Mouse (Mus musculus) liver, adult (tissue): ENCODE data around the gene Gfod1.
A peak's percentile ranks its signal among the peaks of the same experiment; 100 is the strongest.

Source experiments
- GATA4 ChIP-seq: IDR thresholded peaks from 2 replicates; pipeline ENCODE4 v1.6.1; 2014; ENCODE audit warnings: mild to moderate bottlenecking, low read length; ENCODE audit not compliant: insufficient replicate concordance

The Gfod1 gene

DNA sequence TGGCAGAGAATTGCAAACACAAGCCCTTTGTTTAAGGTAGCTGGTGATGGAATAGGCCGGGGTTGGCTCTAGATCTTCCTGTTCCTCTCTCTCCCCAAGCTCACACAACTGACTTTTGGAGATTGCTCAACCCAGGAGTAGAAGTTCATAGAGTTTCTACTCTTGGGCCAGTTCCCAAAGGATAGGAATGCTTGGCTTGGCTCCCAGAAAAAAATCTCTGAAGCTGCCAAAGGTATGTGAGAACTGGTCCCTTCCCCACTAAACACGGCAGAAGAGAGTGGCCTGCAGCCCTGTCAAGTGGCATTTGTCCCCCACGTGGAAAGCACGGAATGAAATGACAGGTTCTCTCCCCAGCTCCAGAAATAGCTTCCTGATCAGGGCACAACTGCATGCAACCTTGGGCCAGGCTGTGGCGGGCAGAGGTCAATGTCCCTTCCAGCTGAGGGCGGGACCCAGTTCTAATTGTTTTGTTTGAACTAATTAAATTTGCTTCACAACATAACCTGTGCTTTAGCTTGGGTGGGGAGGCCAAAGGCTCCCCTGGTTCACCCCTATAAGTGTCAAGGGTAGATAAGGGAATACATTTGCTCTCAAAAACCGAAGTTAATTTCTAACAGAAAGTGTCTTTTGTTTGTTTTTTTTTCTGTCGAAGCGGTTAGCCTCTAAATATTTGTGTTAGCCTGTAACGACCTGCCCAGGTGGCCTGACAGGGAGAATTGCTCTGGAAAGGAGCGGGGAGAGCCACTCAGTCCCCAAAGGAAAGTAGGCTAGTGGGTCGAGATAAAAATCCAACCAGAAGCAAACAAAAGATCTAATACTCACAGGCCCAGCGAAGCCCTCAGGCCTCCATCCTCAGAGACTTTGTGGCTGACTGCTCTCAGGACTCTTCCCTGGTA, 71.8 kb downstream of the Gfod1 start:
- TF ChIP-seq GATA4, result 0 out of 2 replicates have a peak, but pooled peaks have one; percentile 6

DNA sequence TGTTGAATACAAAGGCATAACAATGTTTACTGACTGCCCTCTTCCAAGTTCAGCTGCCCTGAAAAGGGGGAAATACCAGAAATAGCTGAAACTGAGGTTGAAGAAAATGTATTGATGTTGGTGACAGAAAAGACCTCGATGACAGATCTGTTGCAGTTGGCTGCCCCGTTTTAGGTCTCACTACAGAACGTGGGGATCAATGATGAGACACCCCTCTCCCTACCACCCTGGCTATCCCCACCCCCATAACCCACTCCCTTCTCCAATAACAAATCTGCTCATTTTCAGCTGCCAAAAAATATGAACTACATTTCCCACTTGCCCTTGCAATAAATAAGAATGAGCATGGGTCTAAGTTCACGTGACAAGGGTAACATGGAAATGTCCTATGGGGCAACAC, 73.1 kb downstream of the Gfod1 start:
- no peak for TF ChIP-seq GATA4

DNA sequence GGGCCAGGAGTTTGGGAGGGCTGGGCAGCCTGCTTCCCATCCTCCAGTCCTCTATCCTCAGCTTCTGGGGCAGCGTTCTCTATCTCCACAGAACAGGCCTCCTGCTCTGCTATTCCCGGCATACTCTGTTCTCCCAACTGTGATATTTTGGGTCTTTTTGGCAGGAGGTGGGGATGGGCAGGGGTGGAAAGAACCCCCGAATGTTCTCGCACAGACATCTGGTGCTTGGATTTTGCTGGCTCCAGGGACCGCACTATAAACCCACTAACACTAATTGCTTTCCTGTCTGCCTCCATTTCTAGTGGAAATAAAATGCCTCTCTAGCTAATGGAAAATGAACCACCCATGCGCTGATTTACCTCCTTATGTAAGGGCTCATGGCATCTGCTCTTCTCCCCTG, 73.7 kb downstream of the Gfod1 start:
- TF ChIP-seq GATA4, result no peak

DNA sequence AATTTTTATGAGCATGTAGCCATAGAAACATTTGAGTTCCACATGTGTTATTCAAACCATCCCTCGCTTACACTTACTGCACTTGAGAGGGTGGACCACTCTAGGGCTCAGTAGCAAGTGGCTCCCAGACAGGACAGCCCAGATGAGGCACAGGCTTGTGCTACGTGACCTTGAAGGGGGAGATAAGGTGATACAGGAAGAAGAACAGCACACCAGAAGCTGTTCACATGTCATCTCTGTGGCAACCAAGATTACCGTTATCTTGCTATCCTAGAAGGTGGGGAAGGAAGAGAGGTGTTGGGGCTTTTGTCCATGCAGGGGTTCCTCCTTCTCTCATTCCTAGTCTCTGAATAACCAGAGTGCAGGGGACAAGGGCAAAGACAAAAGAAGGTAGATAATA, 74.2 kb downstream of the Gfod1 start:
- no peak for TF ChIP-seq GATA4

DNA sequence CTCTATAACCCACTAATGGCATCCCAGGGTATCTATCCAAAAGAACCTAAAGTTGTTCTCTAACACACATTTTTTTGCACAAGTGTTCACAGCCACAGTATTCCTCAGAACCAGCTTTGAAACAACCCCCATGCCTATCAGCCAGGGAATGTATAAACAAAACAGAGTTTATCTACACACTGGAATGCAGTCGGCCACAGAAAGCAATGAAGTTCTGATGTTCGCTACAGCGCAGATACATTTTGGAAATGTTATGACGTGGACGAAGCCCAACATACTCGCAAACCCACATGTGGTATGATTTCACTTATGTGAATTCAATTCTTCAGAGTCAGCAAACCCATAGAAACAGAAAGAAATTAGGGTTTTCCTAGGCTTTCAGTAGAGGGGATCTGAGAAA, 75.8 kb downstream of the Gfod1 start:
- no peak for TF ChIP-seq GATA4

DNA sequence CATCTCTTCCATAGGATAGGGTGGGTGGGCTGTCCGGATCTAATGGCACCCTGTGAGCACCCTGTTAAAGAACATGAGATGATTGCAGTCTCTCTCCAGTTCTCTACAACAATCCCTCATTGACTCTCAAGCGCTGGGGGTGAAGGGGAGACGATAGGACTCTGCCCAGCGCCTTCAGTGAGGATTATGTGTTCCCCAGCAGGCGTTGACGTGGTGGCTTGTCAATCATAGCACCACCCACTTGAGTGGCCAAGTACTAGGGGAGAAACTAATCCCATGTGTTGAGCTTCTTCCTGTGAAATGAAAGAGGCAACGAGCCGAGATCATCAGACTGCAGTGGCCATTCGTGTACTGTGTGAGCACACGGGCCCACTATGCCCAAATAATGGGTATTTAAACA, 77.9 kb downstream of the Gfod1 start:
- TF ChIP-seq GATA4, result no peak

DNA sequence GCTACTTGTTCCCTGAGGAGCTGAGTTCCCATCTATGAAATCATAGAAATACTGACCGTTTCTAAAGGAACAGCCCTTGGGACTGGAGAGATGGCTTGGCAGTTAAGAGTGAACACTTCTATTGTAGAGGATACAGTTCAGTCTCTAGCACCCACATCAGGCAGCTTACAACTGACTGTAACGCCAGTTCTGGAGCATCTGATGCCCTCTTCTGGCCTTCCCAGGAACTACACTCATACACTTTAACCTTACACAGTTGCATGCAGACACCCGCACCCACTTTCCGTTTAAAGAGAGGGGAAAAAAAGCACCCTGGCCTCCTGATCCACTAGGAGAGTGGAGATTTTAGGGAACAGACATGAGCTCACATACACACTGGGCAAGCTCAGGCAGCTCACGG, 78.8 kb downstream of the Gfod1 start:
- TF ChIP-seq GATA4, result no peak

DNA sequence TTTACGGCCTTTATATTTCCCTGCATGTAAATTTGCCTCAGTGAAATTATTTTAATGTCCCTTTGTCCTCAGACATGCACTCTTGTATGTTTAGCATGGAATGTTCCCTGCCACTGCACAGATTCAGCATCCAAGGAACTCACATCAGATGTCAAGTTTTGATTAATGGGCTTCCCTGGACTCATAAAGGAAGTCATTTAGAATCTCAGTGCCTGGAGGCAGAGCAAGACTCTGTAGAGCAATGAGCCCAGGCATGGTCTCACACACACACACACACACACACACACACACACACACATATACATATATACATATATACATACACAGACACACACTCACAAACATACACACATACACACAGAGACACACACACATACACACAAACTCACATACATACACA, 81.9 kb downstream of the Gfod1 start:
- TF ChIP-seq GATA4, result no peak

DNA sequence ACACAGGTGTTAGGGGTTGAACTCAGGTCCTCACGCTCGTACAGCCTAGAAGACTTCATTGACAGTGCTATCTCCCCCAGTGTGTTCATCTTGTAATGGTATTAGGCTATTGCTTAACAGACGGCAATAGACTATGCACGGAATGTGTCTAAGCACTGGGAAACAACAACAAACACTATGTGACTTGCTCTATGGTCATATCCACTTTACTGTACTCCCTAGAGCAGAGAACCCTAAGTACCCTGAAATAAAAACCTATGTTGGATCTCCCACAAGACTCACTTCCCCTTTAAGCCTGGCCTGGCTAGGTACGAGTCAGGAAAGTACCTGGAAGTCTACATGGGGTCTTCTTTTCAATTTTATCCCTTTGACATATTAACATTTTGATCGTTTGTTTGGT, 82.7 kb downstream of the Gfod1 start:
- TF ChIP-seq GATA4, result no peak

DNA sequence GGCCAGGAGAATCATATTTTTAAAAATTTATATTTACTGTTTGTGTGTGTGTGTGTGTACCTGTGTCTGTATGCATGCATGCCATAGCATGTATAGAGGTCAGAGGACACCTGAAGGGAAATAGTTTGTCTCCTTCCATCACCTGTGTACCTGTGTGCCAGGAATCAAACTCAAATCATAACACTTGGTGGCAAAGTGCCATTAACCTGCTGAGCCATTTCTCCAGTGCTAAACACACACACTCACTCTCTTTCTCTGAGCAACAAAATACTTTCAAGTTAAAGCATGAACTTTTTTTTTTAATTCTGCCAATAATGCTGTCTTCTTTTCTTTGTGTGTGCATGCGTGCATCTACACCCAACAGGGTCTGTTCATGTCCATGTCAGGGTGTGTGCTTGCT, 83.3 kb downstream of the Gfod1 start:
- TF ChIP-seq GATA4, result no peak

DNA sequence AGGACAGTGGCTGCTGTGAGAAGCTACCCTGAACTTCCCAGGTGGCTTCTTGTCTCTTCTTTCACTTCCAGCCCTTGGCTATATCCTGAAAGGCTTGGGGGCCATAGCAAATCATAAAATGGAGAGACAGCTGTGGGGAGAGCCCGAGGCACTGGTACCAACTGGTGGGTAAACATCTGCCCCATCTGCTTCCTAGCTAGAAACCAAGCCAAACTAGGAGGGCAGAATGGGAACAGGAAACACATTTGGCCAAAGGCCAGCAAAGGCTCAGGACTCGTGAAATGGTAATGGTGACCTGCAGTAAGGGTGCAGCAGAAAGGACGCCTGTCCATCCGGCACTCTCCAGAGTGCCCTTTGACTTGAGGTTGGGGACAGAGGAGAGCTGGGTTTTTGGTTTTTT, 85.2 kb downstream of the Gfod1 start:
- TF ChIP-seq GATA4, result no peak

DNA sequence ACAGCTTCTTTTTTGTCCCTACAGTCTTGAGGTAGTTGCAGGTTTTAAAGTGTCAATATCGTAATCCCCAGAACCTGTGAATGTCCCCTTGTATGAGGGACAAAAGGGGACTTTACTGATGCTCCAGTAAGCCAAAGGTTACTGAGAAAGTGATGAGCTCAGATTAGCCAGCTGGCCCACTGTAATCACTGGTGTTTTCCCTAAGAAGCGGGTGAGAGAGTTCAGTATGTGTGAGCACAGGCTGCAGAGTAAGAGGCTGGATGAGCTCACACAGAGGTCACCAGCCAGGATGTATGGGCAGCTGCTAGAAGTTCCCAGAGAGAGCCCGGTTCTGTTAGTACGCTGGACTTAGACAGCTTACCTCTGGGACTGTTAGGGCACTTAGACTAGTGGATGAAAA, 85.7 kb downstream of the Gfod1 start:
- TF ChIP-seq GATA4, result no peak

DNA sequence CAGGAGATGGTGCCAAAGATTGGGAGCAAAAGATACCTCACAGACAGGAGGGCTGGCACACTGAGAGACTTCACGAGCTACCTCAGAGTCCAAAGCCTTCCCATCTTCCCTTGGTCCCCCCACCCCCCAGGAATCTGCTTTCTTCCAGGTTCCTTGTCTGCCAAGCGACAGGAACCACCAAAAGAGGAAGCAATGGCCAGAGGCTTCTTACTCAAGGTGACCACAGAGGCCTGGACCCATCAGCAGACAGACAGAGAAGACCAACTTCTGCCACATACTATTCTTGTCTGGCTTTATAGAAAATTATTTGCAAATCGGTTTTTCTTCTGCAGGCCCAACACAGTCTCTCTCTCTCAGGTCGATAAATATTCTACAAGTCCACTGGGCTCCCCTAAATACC, 86.3 kb downstream of the Gfod1 start:
- TF ChIP-seq GATA4, result no peak

DNA sequence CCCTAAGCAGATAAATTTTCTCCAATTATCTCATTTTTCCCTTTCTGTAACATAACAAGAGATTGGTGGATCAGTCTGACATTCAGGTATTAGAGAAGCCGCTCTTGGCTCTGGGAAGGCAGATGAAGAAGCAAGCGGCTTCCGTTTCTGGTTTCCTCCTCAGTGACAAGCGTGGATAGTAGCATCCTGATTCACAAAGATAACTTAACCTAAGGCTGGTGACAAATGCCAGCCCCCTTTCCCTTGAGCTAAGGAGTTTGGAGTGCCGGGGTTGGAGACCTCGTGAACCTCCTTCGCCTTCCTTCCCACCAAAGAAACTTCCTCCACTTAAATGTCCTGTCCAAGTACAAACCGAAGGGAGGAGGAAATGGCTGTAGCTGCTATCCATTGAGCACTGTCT, 86.9 kb downstream of the Gfod1 start:
- peak; percentile 52; the same call in 1 of the 2 replicates for TF ChIP-seq GATA4

DNA sequence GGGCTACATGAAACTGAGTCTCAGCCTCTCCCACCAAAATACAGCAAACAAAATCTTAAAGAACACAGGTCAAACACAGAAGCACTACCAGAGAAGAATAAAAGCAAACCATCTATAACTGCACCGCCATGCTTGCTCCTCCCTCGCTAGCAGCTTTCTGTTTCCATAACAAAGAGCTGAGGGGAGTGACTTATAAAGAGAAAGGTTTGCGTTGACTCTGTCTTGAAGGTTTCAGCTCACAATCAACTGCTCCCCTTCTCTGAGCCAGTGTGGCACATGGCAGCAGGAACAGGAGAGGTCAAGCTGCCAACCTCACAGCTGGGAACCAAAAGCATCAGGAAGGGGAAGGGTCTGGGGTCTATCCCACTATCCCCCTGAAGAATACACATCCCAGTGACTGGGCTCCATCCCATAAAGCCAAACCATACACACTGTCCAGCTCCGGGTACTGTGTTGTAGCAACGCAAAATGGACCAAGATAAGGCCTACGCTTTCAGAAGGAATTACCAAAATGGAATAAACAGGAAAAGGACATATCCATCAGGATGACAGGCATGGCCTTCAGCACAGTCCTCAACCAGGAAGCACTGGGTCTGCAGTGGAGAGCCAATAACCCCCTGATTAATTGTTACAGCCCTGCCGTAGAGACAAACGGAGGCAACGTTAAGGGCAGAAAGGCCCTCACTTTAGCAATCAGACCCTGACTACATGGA, 87.8 kb downstream of the Gfod1 start:
- peak; percentile 64; the same call in 1 of the 2 replicates for TF ChIP-seq GATA4
